Mouse (Mus musculus) gastrocnemius, postnatal 4 days (tissue): Measurements from ENCODE around the gene Fgd3. TPM values are rescaled to one million over a fixed set of nuclear protein-coding genes. Genes with fewer than 3 reads are reported as not detected.

Source experiments
- DNase-seq, 2 experiments: peaks; one replicate each; pipeline ENCODE4 v3.0.0; 2021 to 2022; ENCODE audit warnings: low spot score in 2 of 2, mixed read lengths in 2 of 2
- long read RNA-seq, 2 experiments: library from polyadenylated mRNA; stranded (forward); transcript quantifications; one replicate each; pipeline ENCODE4 v2.0.0; 2021
- total RNA-seq, 2 experiments: library from RNA; stranded (reverse); gene quantifications; 2 replicates each; pipeline ENCODE4 v1.2.3; 2021

Gene Fgd3
- 1 to 10 TPM in 1 of 2 experiments, under 1 TPM in 1; 0.98 to 1.5 TPM for total RNA-seq
- long read RNA-seq, experiment 1 = 0 reads
- long read RNA-seq, experiment 2 = 0 reads

GRCm38 (mm10) chr13:49320040-49320439, at the start of gene Fgd3:
TSS of gene Fgd3 (minus strand) at chr13:49320311.
- peak in 1 of 2 experiments; percentile 41 for DNase-seq

- no peak for DNase-seq
Measured at GRCm38 (mm10) chr13:49369404-49369803, 49.3 kb upstream of the Fgd3 start.

GRCm38 (mm10) chr13:49367657-49368440, 47.7 kb upstream of the Fgd3 start:
- no peak for DNase-seq

GRCm38 (mm10) chr13:49364716-49365115, 44.6 kb upstream of the Fgd3 start:
- DNase-seq = peak in 1 of 2 experiments; percentile 40

DNA sequence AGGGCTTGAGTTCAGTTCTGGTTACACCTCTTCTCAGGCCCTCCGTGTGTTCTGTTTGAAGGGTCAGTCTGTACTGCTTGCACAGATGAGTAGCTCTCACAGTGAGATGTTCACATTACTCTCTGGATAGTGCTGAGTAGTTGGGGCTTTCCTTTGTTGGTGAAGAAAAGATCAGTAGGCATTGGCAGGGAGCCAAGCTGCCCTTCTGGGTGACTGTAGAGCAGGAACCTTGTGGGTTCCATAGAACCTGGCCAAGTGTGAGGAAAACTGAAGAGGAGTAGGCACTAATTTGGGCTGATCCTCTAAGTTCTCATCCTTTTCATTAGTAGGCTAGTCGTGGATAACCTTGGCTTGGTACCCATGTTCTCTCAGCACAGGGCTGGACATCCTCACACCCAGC, 42.7 kb upstream of the Fgd3 start:
- no peak for DNase-seq

DNA sequence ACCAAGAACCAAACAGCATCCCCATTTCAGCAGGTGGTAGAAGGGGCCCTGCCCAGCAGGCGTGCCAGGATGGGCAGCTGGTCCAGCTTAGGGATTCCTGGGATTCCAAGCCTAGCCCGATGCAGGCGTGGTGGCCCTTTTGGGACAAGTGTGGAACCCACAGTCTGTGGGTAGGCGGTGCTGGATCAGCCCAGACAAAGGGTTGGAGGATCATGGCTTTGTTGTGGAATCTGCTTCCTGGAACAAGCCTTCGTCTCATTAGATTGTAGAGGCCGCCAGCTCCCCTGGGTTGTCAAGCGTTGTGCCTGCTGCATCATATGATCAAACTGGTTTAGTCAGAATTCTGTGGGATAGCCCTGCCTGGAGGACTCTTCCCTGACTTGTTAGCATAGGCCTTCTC, 42.3 kb upstream of the Fgd3 start:
- DNase-seq = no peak

DNA sequence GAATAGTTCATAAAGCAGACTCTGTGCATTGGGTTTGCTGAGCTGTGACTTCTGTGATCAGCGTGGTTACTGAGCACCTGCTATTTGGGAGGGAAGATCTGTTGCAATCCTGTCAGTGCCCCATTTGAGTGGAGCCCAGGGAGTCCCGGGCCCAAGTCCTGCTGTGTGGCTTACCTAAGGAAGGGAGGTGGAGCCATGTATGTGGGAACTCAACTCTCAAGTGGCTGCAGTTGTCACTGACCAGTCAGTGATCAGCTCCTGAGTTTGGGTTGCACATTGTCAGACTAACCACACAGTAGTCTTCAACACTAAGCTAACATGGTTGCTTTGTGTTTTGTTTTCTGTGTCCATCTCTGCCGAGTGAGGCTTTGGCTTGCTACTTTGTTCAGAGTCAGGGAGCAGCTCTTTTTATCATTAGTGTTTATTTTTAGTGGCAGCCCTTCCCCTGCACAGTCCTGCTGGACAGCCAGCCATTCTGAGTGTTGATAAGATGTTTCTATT, 40.8 kb upstream of the Fgd3 start:
- no peak for DNase-seq

DNA sequence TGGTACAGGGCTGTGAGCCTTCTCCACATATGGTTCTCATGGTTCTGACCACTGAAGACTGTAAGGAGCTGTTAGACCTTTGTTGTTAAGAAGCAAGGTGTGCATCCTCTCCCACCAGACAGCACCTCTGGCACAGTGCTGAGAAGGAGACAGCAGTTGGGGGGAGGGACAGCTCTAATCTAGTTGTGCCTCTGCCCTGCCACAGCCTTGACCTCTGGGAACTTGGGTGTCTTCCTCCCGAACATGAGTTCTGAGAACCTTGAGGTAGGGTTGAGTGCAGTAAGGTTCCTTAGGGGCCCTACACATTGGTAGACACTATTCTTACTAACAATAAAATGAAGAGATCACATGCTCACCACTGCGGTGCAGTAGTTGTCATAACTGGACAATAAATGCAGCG, 38.1 kb upstream of the Fgd3 start:
- DNase-seq = no peak

GRCm38 (mm10) chr13:49357367-49358026, 37.4 kb upstream of the Fgd3 start:
- DNase-seq = no peak

GRCm38 (mm10) chr13:49356090-49356489, 36.0 kb upstream of the Fgd3 start:
- DNase-seq = no peak

DNA sequence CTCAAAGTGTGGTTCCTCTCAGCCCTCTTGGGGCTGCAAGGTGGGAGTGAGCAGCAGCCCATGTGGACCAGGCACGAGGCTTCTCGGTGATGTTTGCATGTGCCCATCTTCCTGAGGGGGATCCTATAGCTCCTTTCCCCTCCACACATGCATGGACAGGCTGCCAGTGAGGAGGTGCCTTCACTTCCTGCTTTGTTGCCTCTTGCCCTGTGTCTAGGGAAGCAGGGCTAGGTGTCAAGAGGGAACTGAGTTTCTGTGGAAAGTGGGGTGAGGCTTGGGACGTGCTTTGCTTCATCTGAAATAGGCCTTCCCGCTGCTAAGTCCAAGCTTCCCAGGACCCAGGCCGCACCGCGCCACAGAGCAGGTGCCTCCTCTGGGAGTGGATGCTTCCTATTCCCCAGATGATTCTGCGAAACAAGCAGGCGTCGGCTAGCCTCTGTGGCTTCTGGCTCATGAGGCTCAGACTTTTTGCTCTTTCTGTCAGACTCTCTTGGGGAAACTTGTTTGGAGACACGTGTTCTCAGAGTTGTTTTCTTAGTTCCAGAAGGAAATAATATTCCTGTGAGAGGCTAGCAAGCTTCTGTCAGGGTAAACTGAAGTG, 35.5 kb upstream of the Fgd3 start:
- no peak for DNase-seq

DNA sequence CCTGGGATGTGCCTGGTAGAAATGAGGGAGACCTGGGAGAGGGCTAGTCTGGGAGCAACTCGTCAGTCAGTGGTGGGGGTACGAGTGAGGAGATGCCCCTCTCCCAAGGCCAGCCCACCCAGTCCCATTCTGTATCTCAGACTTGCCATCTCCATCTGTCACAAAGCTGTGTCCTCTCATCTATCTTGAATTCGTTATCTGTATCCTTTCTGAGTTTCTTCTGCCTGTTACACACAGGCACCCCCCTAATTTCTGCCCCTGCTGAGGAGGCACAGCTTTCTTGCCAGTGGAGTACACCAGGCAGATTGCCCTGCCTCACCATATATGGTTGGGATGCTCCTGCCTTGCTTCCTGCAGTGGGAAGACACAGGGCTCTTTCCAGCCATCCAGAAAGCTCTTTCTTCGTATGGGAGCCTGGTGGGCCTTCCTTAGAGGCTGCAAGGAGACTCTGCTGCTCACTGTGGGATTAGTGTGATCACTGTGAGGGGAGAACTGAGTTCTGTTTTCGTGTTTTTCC, 33.9 kb upstream of the Fgd3 start:
- DNase-seq = no peak

GRCm38 (mm10) chr13:49353422-49353821, 33.3 kb upstream of the Fgd3 start:
- DNase-seq = no peak

DNA sequence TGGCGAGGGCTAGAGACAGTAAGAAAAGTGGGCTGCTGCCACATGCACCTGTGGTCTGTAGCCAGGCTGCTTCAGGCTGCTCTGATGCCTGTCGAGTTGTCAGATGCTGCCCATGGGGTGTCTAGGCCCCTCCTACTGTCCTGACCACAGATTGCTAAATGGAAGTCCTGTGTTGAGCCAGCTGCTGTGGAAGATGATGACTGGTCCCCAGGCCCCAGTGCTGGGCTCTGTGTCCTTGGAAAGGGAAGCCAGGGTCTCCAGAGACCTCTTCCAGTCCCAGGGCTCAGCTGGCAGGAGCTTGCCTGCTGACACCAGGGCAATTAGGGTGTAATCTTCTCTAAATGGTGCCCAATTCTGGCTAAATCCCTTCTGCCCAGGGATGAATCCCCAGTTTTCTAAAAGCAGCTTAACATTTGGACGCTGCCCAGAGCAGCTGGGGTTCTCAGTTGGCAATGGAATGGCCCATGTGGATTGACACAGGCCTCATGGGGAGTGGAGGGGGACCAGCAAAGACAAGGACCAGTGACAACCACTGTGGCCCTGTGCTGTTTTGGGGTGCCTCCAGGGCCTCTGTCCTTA, 32.6 kb upstream of the Fgd3 start:
- peak in 1 of 2 experiments; percentile 48 for DNase-seq

DNA sequence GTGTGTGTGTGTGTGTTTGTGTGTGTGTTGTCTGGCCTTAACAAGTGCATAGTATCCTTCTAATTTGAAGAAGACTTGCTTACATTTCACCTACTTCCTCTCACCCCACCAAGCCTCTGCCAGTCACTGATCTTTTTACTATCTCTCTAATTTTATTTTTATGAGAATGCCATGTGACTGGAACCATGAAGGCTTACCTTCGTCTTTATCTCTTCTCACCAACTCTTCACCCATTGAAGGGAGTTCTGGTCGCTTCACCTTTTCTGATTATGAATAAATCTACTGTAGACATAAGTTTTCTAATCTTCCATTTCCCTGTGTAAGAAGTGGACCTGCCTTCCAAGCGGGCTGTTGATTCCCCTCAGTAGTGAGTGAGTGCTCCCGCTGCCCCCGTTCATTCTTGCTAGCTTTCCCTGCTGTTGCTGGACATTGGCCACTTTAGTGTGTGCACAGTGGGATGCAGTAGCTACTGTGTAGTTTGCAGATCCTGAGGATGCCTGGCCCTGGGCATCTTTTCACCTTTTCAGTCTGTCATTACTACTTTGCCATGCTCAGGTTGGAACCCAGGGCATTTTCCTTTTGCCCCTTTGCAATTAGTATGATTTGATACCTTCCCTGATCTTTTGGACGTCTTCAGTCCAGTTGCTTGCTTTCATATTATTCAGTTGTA, 29.9 kb upstream of the Fgd3 start:
- DNase-seq = no peak

DNA sequence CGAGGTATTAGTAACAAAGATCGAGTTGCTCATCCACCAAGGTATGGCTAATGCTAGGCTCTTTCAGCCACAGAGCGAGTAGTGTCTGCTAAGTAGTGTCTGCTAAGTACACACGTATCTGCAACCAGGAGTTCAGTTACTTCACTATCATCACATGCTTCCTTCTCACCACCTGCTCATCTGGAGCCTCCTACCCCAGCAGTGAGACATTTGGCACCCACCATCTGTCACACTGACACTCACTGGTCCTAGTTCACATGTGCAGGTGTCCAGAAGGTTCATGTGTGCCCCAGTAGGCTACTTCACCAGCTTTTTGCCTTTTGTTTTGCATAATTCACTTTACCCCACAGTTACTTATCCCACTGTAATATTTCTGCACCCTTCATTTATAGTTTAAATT, 29.2 kb upstream of the Fgd3 start:
- no peak for DNase-seq

GRCm38 (mm10) chr13:49348522-49348921, 28.4 kb upstream of the Fgd3 start:
- no peak for DNase-seq

GRCm38 (mm10) chr13:49345476-49345875, 25.4 kb upstream of the Fgd3 start:
- peak in 1 of 2 experiments; percentile 62 for DNase-seq

- DNase-seq = no peak
Measured at GRCm38 (mm10) chr13:49344567-49344966, 24.5 kb upstream of the Fgd3 start.

DNA sequence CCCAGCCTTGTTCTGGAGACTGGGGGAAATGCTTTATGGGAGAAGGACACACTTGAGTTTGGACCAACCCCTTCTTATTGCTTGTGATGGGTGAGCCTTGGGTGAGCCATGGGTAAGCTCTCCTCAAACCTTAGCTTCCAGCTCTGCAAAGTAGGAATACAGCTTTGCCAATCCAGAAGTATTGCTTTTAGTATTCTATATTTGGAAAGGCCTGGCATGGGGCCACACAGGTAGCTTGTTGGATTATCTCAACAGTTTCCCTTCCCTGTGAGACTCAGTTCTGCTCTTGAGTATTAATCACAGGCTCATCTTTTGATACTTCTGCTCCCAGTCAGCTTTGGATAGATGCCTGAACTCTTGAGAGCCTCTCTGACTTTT, 22.6 kb upstream of the Fgd3 start:
- no peak for DNase-seq
